Mouse (Mus musculus): ENCODE data around the gene Jazf1.

DNA sequence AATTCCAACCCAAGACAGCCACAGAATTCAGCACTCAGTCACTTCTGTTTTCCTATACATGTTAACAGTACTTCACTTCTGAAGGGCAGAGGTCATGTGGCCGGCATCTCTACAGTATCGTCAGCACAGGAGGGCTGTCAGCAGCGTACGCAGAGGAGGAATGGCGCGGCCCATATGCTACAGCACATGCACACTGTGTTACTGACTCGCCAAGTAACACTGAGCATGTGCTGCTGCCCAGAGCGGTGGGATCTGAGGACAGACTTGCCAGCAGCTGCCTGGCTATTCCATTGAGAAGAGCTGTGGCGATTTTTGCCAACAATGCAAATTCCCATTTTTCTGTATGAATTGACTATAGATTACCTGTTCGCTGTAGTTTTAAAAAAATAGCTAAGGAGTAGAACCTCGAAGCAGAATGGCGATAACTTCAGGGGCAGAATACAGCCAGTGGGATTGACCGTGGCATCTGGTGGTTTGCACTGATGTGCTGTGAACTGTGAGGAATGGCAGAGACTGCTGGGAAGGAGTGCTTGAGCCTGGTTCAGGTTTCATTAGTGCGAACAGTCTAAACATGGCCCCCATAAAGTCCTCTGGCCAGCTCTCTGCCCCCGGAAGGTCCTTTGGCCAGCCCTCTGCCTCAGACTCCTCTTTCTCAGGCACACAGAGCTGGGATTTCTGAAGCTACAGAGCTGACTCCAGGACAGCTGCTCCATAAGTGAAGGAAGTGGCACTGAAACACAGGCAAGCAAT is 232.1 kb downstream of the Jazf1 start:
- TF ChIP-seq EP300 (IDR thresholded peaks at IDR 0.05; ENCODE audit: insufficient read depth, low read depth, low read length) (no peak), POLR2A (IDR thresholded peaks at IDR 0.05; ENCODE audit: insufficient read depth, low read length) (no peak)
